ENCODE assay signal across 14 mouse cellular contexts in the genomic region with DNA sequence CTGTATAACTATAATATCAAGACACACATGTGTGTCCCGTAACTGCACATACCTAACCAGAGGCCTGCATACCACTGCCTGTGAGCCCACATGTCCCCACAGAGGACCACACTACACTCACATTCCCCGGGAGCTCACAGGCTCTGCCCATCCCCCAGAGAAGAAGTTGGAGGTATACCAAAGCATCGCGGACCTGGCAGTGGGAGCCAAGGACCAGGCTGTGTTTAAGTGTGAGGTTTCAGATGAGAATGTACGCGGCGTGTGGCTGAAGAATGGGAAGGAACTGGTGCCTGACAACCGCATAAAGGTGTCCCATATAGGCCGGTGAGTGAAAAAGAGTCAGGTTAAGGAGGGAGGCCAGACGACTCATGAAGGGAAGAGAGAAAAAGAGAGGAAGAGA. TPM values are rescaled to one million over a fixed set of nuclear protein-coding genes. Genes with fewer than 3 reads are reported as not detected.
"Had no signal": no experiment of that assay in that cellular context is flagged by ENCODE, and none has a peak within 500 bp of the region (broad histone marks: within the 10 kb centered on the region; RNA-seq: fewer than 3 reads in every experiment).

No protein-coding gene starts in this region.

- H3K9ac ChIP-seq: liver, embryonic 13.5 days had no signal

- DNase-seq: kidney, postnatal 36 days; layer of hippocampus, postnatal 36 days; liver, embryonic 13.5 days; lung, adult 2 months; lung, postnatal 14 days; midbrain, embryonic 14.5 days; thymus, adult 18-20 months; thymus, postnatal 36 days had no signal

- H3K36me3 ChIP-seq: liver, embryonic 13.5 days had no signal

- H3K27ac ChIP-seq: left cerebral cortex, adult 2 months; liver, embryonic 13.5 days had no signal

- H3K9me3 ChIP-seq: liver, embryonic 13.5 days had no signal

- H3K4me3 ChIP-seq: left cerebral cortex, adult 2 months; liver, embryonic 13.5 days had no signal

- H3K4me1 ChIP-seq: liver, embryonic 13.5 days had no signal

- H3K4me2 ChIP-seq: liver, embryonic 13.5 days; midbrain, embryonic 11.5 days had no signal

RNA-seq across cellular contexts. Expression of a gene that starts 7.2 kb away (rescaled TPM):
- total RNA-seq: liver, adult 2 months; megakaryocyte progenitor cell, adult 5-6 weeks; midbrain, postnatal 0 days had no signal
- polyA plus RNA-seq: midbrain, embryonic 11.5 days; midbrain, embryonic 14.5 days; midbrain, postnatal 0 days; neural tube, embryonic 14.5 days had no signal
